8 mouse cellular contexts compared by ENCODE assay signal in the genomic region with DNA sequence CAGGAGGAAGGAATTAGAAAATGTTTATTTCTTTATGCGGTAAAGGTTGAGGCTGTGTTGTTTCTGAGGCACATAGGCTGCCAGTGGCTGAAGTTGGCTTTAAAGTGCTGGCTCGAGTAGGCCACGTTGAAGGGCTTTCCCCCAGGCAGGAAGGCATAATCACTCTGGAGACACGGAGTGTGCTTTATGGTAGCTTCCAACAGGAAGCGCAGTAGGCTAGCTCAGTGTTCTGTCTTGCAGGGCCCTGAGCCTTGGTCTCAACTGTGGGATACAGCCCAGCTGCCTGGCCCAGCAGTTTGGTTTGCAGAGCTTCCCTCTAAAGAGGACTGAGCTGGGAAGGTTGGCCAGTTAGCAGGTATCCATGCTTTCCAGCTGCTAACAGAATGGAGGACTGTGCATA. TPM values are rescaled to one million over a fixed set of nuclear protein-coding genes. Genes with fewer than 3 reads are reported as not detected.
DNase-seq lines count a peak whose midpoint lies in the region; ATAC-seq and TF ChIP-seq lines count a peak whose summit lies in the region.

No protein-coding gene starts in this region.

- no peak overlapping the region for H3K9ac ChIP-seq in forebrain, embryonic 11.5 days (ENCODE audit: low read length)
- peak overlapping the region; percentile 50 for H3K9ac ChIP-seq in stomach, postnatal 0 days (ENCODE audit: low read length)

- no peak for TF ChIP-seq CTCF in stomach, postnatal 0 days (IDR thresholded peaks at IDR 0.05; ENCODE audit: low read depth)

- no peak overlapping the region for H3K4me3 ChIP-seq in forebrain, embryonic 10.5 days
- H3K4me3 ChIP-seq in forebrain, embryonic 11.5 days (ENCODE audit: low read depth, low read length): no peak overlapping the region
- no peak overlapping the region for H3K4me3 ChIP-seq in limb, embryonic 10.5 days
- peak overlapping the region; percentile 0; the same call in 1 of the 2 replicates for H3K4me3 ChIP-seq in stomach, postnatal 0 days (ENCODE audit: low read depth, low read length)

- peaks cover 75% of the 10 kb centered on the region for H3K27me3 ChIP-seq in forebrain, embryonic 10.5 days (ENCODE audit: poor library complexity, severe bottlenecking)
- peaks cover 5% of the 10 kb centered on the region for H3K27me3 ChIP-seq in forebrain, embryonic 11.5 days (ENCODE audit: control insufficient read depth, insufficient read depth, low read length)
- H3K27me3 ChIP-seq in limb, embryonic 10.5 days (ENCODE audit: low read depth, poor library complexity, severe bottlenecking): no peaks in the 10 kb centered on the region
- H3K27me3 ChIP-seq in stomach, postnatal 0 days (ENCODE audit: control insufficient read depth, insufficient read depth, low read length): no peaks in the 10 kb centered on the region

- no peaks in the 10 kb centered on the region for H3K9me3 ChIP-seq in forebrain, embryonic 10.5 days
- H3K9me3 ChIP-seq in forebrain, embryonic 11.5 days (ENCODE audit: control insufficient read depth, low read length): no peaks in the 10 kb centered on the region
- H3K9me3 ChIP-seq in limb, embryonic 10.5 days (replicated peaks): no peaks in the 10 kb centered on the region
- no peaks in the 10 kb centered on the region for H3K9me3 ChIP-seq in stomach, postnatal 0 days (ENCODE audit: control insufficient read depth, low read length)

- H3K4me2 ChIP-seq in forebrain, embryonic 11.5 days (ENCODE audit: low read depth, low read length, severe bottlenecking): no peak overlapping the region
- H3K4me2 ChIP-seq in stomach, postnatal 0 days (replicated peaks; ENCODE audit: low read depth): peak overlapping the region; percentile 32

- no peak for ATAC-seq in forebrain, embryonic 11.5 days (replicated peaks; ENCODE audit: low FRiP score)
- no peak for ATAC-seq in stomach, postnatal 0 days (ENCODE audit: low FRiP score, low TSS enrichment)

- peak overlapping the region; percentile 48 for H3K27ac ChIP-seq in forebrain, embryonic 10.5 days
- H3K27ac ChIP-seq in forebrain, embryonic 11.5 days (ENCODE audit: low read depth, low read length): no peak overlapping the region; the same call in 1 of the 2 replicates
- peak overlapping the region; percentile 77 for H3K27ac ChIP-seq in limb, embryonic 10.5 days
- H3K27ac ChIP-seq in stomach, postnatal 0 days (replicated peaks): peak overlapping the region; percentile 86

- peaks cover 33% of the 10 kb centered on the region for H3K36me3 ChIP-seq in forebrain, embryonic 10.5 days (replicated peaks)
- H3K36me3 ChIP-seq in forebrain, embryonic 11.5 days (ENCODE audit: control insufficient read depth, insufficient read depth, low read length): no peaks in the 10 kb centered on the region; the same call in 1 of the 2 replicates
- H3K36me3 ChIP-seq in limb, embryonic 10.5 days: peaks cover 33% of the 10 kb centered on the region
- H3K36me3 ChIP-seq in stomach, postnatal 0 days (ENCODE audit: control insufficient read depth, insufficient read depth, low read length): peaks cover 15% of the 10 kb centered on the region

- no peak for TF ChIP-seq EP300 in stomach, postnatal 0 days (optimal IDR thresholded peaks at IDR 0.05)

- no peak for DNase-seq in forebrain, embryonic 10.5 days (ENCODE audit: extremely low spot score, low spot score)
- no peak for DNase-seq in forebrain, embryonic 11.5 days (ENCODE audit: low spot score)
- DNase-seq in thymus, postnatal 25 days: peak; percentile 15
- DNase-seq in thymus, postnatal 14 days: no peak
- no peak for DNase-seq in limb, embryonic 10.5 days (ENCODE audit: low spot score)
- DNase-seq in stomach, postnatal 0 days (ENCODE audit: low spot score): no peak
- DNase-seq in urinary bladder, postnatal 4 days (ENCODE audit: low spot score in 2 of 2): no peak
- no peak for DNase-seq in ovary, postnatal 36 days (ENCODE audit: low spot score)

- peaks cover 34% of the 10 kb centered on the region for H3K4me1 ChIP-seq in forebrain, embryonic 10.5 days
- peaks cover 12% of the 10 kb centered on the region for H3K4me1 ChIP-seq in forebrain, embryonic 11.5 days (replicated peaks; ENCODE audit: control insufficient read depth, insufficient read depth, low read length)
- H3K4me1 ChIP-seq in limb, embryonic 10.5 days: peaks cover 50% of the 10 kb centered on the region
- peaks cover 6% of the 10 kb centered on the region; the same call in 1 of the 2 replicates for H3K4me1 ChIP-seq in stomach, postnatal 0 days (replicated peaks; ENCODE audit: control insufficient read depth, insufficient read depth)

- WGBS in forebrain, embryonic 10.5 days: 62% methylated on average over 5 of the region's 5 CpGs
- WGBS in forebrain, embryonic 11.5 days: 62% methylated on average over 5 of the region's 5 CpGs
- WGBS in limb, embryonic 10.5 days: 49% methylated on average over 5 of the region's 5 CpGs
- WGBS in stomach, postnatal 0 days: 40% methylated on average over 5 of the region's 5 CpGs

RNA-seq across cellular contexts. Expression of a gene that starts 14.4 kb away (rescaled TPM):
- 31.0 and 31.1 TPM in 2 replicates for polyA plus RNA-seq in forebrain, embryonic 10.5 days (2016; fragmentation: Nextera tagmentation; extraction: Ambion mirVana)
- 25.3 and 27.4 TPM in 2 replicates for polyA plus RNA-seq in forebrain, embryonic 11.5 days (2014; fragmentation: Nextera tagmentation; extraction: Ambion mirVana)
- 30.0 and 30.4 TPM in 2 replicates for polyA plus RNA-seq in limb, embryonic 10.5 days (2016; fragmentation: Nextera tagmentation; extraction: Ambion mirVana)
- 18.3 and 20.1 TPM in 2 replicates for polyA plus RNA-seq in stomach, postnatal 0 days (2015; fragmentation: Nextera tagmentation; extraction: Ambion mirVana)

RNA-seq across cellular contexts. Expression of a gene that starts 26.2 kb away (rescaled TPM):
- polyA plus RNA-seq in forebrain, embryonic 10.5 days (2016; fragmentation: Nextera tagmentation; extraction: Ambion mirVana): not detected in 2 replicates
- polyA plus RNA-seq in forebrain, embryonic 11.5 days (2014; fragmentation: Nextera tagmentation; extraction: Ambion mirVana): not detected in 2 replicates
- polyA plus RNA-seq in limb, embryonic 10.5 days (2016; fragmentation: Nextera tagmentation; extraction: Ambion mirVana): not detected in 2 replicates
- polyA plus RNA-seq in stomach, postnatal 0 days (2015; fragmentation: Nextera tagmentation; extraction: Ambion mirVana): 5.7 and 7.0 TPM in 2 replicates

RNA-seq across cellular contexts. Expression of a gene that starts 54.8 kb away (rescaled TPM):
- 9.6 and 9.8 TPM in 2 replicates for polyA plus RNA-seq in forebrain, embryonic 10.5 days (2016; fragmentation: Nextera tagmentation; extraction: Ambion mirVana)
- polyA plus RNA-seq in forebrain, embryonic 11.5 days (2014; fragmentation: Nextera tagmentation; extraction: Ambion mirVana): 16.2 and 28.6 TPM in 2 replicates
- 9.7 and 10.1 TPM in 2 replicates for polyA plus RNA-seq in limb, embryonic 10.5 days (2016; fragmentation: Nextera tagmentation; extraction: Ambion mirVana)
- polyA plus RNA-seq in stomach, postnatal 0 days (2015; fragmentation: Nextera tagmentation; extraction: Ambion mirVana): 6.6 and 14.7 TPM in 2 replicates
